Mouse (Mus musculus) heart, embryonic 11.5 days (tissue): ENCODE data around the gene Cmip. TPM values are rescaled to one million over a fixed set of nuclear protein-coding genes. Genes with fewer than 3 reads are reported as not detected.

Source experiments
- ATAC-seq: fragments of 200-750 bp; cut with Nextera tagmentation; replicated peaks from 2 replicates; pipeline ENCODE4 v1.8.0; 2017; ENCODE audit warnings: moderate library complexity; ENCODE audit not compliant: insufficient number of reproducible peaks, low FRiP score, low TSS enrichment
- H3K27ac ChIP-seq: fragments of 300-500 bp; sonication (generic); 2 replicates; pipeline ENCODE4 v1.5.1; 2014; ENCODE audit warnings: mild to moderate bottlenecking, low read depth, low read length
- H3K27me3 ChIP-seq: fragments of 300-500 bp; sonication (generic); 2 replicates; pipeline ENCODE4 v1.6.1; 2014; ENCODE audit warnings: mild to moderate bottlenecking, low read length, mixed read lengths; ENCODE audit not compliant: control insufficient read depth, insufficient read depth
- H3K36me3 ChIP-seq: fragments of 300-500 bp; sonication (generic); 2 replicates; pipeline ENCODE4 v1.6.1; 2014; ENCODE audit warnings: mild to moderate bottlenecking, low read length, moderate library complexity, mixed read lengths; ENCODE audit not compliant: control insufficient read depth, insufficient read depth
- H3K4me1 ChIP-seq: fragments of 300-500 bp; sonication (generic); 2 replicates; pipeline ENCODE4 v1.6.1; 2014; ENCODE audit warnings: low read length; ENCODE audit not compliant: control insufficient read depth, insufficient read depth
- H3K4me2 ChIP-seq: fragments of 300-500 bp; sonication (generic); 2 replicates; pipeline ENCODE4 v1.6.1; 2014; ENCODE audit warnings: mild to moderate bottlenecking, moderate library complexity
- H3K4me3 ChIP-seq: fragments of 300-500 bp; sonication (generic); 2 replicates; pipeline ENCODE4 v1.5.1; 2014; ENCODE audit warnings: low read depth, low read length
- H3K9ac ChIP-seq: fragments of 300-500 bp; sonication (generic); 2 replicates; pipeline ENCODE4 v1.6.1; 2014; ENCODE audit warnings: mild to moderate bottlenecking, low read depth, low read length, moderate library complexity
- H3K9me3 ChIP-seq: fragments of 300-500 bp; sonication (generic); replicated peaks from 2 replicates; pipeline ENCODE4 v1.6.1; 2016; ENCODE audit warnings: low read length; ENCODE audit not compliant: control insufficient read depth
- WGBS: fragments of 180-500 bp; shearing (Covaris S2); extraction: QIAGEN DNeasy Blood & Tissue Kit; methylation state at CpG from one replicate; pipeline ENCODE4 v1.1.7; 2014; ENCODE audit not compliant: insufficient replicate concordance; 5-methylcytosine and 5-hydroxymethylcytosine counted together
- microRNA-seq: library from miRNA; unstranded; fragments of <30 nt; microRNA quantifications from one replicate; pipeline ENCODE4, GENCODE M21; 2016; ENCODE audit warnings: borderline number of aligned reads
- polyA plus RNA-seq: library from polyadenylated mRNA; unstranded; fragments of >200 nt; fragmentation: Nextera tagmentation; extraction: Ambion mirVana; gene quantifications from 2 replicates; pipeline ENCODE4 v1.2.1, GENCODE M21; 2014

The Cmip gene
- polyA plus RNA-seq, 1 experiment from 2014 or later: 8.6 TPM

DNA sequence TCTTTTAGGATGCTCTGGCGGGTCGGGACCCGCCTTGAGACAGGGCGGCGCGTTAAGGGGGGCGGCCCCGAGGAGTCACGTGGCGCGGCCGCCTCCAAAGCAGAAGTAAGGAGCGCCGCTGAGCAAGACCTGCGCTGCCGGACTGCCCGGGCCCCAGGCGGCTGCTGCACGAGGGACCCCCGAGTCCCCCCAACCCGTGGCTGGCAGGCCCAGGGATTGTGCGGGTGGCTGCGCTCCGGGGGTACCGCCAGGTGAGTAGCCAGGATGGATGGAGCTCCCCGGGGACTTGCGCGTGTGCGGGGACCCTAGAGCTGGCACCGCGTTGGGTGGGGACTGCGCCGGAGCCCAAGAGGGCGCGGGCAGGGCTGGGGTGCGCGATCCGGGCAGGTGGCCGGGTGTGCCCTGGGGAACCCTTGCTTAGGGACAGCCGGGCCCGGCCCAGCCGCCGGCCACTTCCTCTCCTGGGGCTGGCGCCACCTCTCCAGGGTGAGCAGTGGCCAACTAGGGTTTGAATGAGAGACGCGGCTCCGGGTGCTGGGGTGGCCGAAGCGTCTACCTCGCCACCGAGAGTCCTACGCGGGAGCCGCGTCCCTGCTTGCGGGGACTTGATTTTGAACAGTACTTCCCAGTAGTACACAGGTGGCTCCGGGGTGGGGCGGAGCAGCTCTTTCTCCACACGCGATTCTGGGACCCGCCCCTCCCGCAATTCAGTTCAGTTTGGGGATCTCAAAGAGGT is 241.5 kb downstream of the Cmip start, which contains the start of gene Plcg2:
Gene Plcg2 (plus strand): TSS at position 113 of the 736 bp plus-strand sequence.
- peak; percentile 53; the same call in 1 of the 2 replicates for ATAC-seq
- no peaks in the 10 kb centered on the region for H3K9me3 ChIP-seq
- WGBS: under 1% methylated on average over 62 of the region's 62 CpGs
- peak within 1 kb of the TSS; percentile 60 for H3K4me3 ChIP-seq
- H3K36me3 ChIP-seq: no peaks in the 10 kb centered on the region
- peaks cover 15% of the 10 kb centered on the region for H3K27me3 ChIP-seq
- H3K4me2 ChIP-seq: peak within 1 kb of the TSS; percentile 99
- no peak within 1 kb of the TSS for H3K27ac ChIP-seq
- H3K9ac ChIP-seq: peak within 1 kb of the TSS; percentile 67
- H3K4me1 ChIP-seq: peaks cover 3% of the 10 kb centered on the region; the same call in 1 of the 2 replicates

DNA sequence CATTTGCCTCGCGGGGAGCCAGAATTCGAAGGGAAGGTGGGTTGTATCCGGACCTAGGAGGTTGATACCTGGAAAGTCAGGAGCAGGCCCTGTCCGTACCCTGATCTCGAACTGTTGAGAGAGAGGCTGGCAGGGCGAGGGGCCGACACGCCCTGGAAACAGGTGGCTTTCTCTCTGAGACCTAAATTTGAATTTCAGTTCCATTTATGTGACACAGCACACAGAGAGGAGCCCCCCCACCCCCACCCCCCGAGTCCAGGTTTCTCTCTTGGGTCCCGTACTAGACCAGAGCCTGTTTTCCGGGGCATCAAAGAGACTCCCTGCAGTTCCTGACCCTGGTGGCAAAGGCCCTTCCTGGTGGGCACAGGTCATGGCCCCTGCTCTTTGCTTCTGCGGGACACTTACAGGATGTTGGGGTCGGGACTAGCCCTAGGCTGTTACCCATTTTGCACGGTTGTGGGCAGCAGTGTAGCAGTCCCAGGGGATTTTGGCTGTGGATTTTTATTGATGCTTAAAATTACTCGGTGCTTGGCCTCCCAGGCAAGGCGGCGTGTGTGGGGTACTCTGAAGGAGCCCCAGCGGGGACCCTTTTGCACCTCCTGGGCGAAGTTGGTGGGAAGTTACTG is 242.2 kb downstream of the Cmip start:
- Histone ChIP-seq H3K4me1 (peaks cover 3% of the 10 kb centered on the region; the same call in 1 of the 2 replicates), H3K9me3 (no peaks in the 10 kb centered on the region), H3K4me2 (peak overlapping the region; percentile 99), H3K36me3 (no peaks in the 10 kb centered on the region), H3K4me3 (peak overlapping the region; percentile 60), H3K9ac (peak overlapping the region; percentile 67), H3K27me3 (peaks cover 16% of the 10 kb centered on the region), H3K27ac (no peak overlapping the region)
- ATAC-seq: no peak
- 13% methylated on average over 20 of the region's 20 CpGs for WGBS

DNA sequence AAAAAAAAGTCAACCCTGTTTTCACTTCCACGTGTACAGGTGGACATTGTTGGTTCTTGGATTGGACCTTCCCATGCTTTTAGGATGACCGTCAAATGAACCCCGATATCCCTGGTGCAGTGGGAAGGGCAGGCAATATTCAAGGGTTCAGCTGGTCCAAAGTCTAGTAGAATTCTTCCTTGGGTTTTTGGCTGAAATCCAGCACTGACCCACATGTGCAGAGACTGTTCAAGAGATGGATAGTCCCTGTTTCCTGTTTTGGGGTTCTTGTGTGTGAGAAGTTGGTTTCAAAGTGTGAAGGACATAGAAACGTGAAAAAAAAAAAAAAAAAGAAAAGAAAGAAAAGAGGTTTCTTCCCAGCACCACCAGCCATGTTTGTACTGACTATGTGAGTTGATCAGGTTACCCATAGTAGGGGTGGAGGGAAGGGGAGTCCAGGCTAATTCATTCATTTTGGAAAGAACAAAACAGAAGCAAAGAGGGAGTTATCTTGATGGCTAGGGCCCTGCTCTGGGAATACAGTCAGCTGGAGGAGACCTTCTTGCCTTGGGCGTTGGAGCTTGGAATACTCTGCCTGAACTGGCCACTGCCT is 243.5 kb downstream of the Cmip start:
- no peak for ATAC-seq
- Histone ChIP-seq H3K9ac (no peak overlapping the region), H3K27me3 (peaks cover 16% of the 10 kb centered on the region), H3K4me2 (no peak overlapping the region), H3K4me3 (no peak overlapping the region), H3K9me3 (no peaks in the 10 kb centered on the region), H3K27ac (no peak overlapping the region), H3K36me3 (no peaks in the 10 kb centered on the region), H3K4me1 (peaks cover 3% of the 10 kb centered on the region; the same call in 1 of the 2 replicates)
- 72% methylated on average over 5 of the region's 5 CpGs for WGBS

DNA sequence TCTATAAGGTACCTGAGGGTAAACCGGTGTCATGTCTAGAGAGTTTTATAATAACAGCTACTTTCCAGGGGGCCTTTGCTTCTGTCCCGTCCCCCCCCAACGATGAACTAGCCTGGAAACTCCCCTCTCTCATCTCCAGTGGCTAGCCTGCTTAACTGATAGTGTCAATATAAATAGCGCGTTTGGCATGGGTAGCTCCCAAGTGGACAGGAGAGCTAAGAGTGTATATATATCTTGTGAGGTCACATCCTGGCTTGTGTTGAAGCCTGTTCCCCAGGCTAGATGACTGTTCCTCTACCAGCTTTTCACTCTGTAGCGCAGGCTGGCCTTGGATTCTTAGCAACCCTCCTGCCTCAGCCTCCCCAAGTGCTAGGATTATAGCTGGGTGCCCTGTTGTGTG is 244.5 kb downstream of the Cmip start:
- H3K27me3 ChIP-seq: peaks cover 16% of the 10 kb centered on the region
- no peak overlapping the region for H3K9ac ChIP-seq
- ATAC-seq: no peak
- no peak overlapping the region for H3K4me2 ChIP-seq
- 71% methylated on average over 6 of the region's 6 CpGs for WGBS
- H3K4me3 ChIP-seq: no peak overlapping the region
- H3K4me1 ChIP-seq: peaks cover 3% of the 10 kb centered on the region; the same call in 1 of the 2 replicates
- H3K9me3 ChIP-seq: no peaks in the 10 kb centered on the region
- no peaks in the 10 kb centered on the region for H3K36me3 ChIP-seq
- no peak overlapping the region for H3K27ac ChIP-seq

DNA sequence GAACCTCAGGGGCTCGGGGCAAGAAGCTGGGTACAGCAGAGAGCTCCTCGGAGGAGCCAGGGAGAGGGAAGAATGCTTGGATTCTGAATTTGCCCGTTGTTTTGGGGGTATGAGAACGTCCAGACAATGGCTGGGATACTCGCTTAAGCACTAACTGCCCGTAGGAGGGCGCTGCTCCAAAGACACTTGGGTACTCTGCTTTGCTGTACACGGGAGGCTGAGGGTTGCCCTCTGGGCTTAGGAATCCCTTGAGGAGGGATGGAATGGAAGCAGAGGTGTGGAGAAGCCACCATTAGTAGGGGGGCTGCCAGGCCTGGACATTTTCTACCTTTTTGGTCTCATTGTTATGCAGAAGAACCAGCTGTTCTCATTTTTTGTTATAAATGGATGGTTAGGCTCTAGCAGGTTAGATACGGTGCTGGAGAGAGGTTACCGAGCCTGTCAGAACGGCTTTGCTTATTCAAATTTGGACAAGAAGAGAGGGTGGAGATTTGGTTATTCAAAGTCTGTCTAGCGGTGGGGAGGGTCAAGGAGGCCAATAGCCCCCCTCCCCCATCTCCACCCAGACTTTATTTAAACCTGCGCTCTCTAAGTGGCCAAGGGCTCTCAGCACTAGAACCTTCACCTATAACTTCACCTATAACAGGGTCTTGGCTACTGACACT is 246.7 kb downstream of the Cmip start:
- H3K4me1 ChIP-seq: peaks cover 3% of the 10 kb centered on the region; the same call in 1 of the 2 replicates
- H3K4me2 ChIP-seq: no peak overlapping the region
- 60% methylated on average over 13 of the region's 13 CpGs for WGBS
- no peaks in the 10 kb centered on the region for H3K9me3 ChIP-seq
- H3K36me3 ChIP-seq: no peaks in the 10 kb centered on the region
- ATAC-seq: no peak
- no peak overlapping the region for H3K4me3 ChIP-seq
- H3K9ac ChIP-seq: no peak overlapping the region
- H3K27ac ChIP-seq: no peak overlapping the region
- H3K27me3 ChIP-seq: peaks cover 12% of the 10 kb centered on the region

DNA sequence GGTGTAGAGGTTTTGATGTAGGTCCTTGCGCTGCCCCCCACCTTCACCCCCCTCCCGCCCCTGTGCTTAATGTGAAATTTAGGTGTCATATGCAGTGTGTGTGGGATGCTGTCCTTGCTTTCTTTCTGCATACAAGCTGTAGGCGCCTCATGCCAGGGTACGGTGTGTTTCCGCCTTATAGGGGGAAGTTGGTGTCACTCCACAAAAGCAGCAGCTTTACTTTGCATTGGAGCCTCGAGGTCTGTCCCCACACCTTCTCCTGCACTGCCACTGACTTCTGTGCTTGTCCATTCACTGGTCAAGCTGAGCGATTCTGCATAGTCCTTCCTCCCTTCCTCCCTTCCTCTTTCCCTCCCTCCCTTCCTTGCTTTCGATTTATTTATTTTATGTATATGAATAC is 250.8 kb downstream of the Cmip start:
- ATAC-seq: no peak
- no peaks in the 10 kb centered on the region for H3K4me1 ChIP-seq
- H3K4me3 ChIP-seq: no peak overlapping the region
- no peak overlapping the region for H3K27ac ChIP-seq
- no peaks in the 10 kb centered on the region for H3K36me3 ChIP-seq
- no peak overlapping the region for H3K9ac ChIP-seq
- H3K27me3 ChIP-seq: peaks cover 3% of the 10 kb centered on the region; the same call in 1 of the 2 replicates
- peaks cover 4% of the 10 kb centered on the region for H3K9me3 ChIP-seq
- 82% methylated on average over 8 of the region's 8 CpGs for WGBS
- no peak overlapping the region for H3K4me2 ChIP-seq

Small RNA genes lying within 50 kb of the gene (microRNA-seq; reads per million reads assigned to microRNA genes)
- not detected for gene Mir7077
- gene Mir7078: not detected

Other genes with a start within 250 kb of the Cmip start
- gene Pkd1l2, start 174.6 kb upstream of the Cmip start, polyA plus RNA-seq: 0.03 TPM in 1 of 2 replicates, not detected in the other
- gene Bco1, start 161.2 kb upstream of the Cmip start, polyA plus RNA-seq: 0.08 and 0.49 TPM in 2 replicates
- gene Gan, start 98.9 kb upstream of the Cmip start, polyA plus RNA-seq: 1.4 and 1.7 TPM in 2 replicates
- 4.7 and 6.7 TPM in 2 replicates for gene Plcg2, start 241.2 kb downstream of the Cmip start, polyA plus RNA-seq